In genomic region chr12:95691961-95692767, GRCm38 (mm10) we compare ENCODE assay signal across 8 mouse cellular contexts. TPM values are rescaled to one million over a fixed set of nuclear protein-coding genes. Genes with fewer than 3 reads are reported as not detected.
DNase-seq lines count a peak whose midpoint lies in the region; ATAC-seq and TF ChIP-seq lines count a peak whose summit lies in the region.

Gene Flrt2, plus strand, starts transcription at chr12:95692226.

- peak within 1 kb of the TSS; percentile 70 for H3K4me3 ChIP-seq in forebrain, embryonic 12.5 days (replicated peaks)
- H3K4me3 ChIP-seq in left cerebral cortex, adult 2 months = peak within 1 kb of the TSS; percentile 93
- H3K4me3 ChIP-seq in stomach, embryonic 15.5 days (replicated peaks) = peak within 1 kb of the TSS; percentile 76

- peaks cover 44% of the 10 kb centered on the region for H3K4me1 ChIP-seq in forebrain, embryonic 12.5 days
- H3K4me1 ChIP-seq in stomach, embryonic 15.5 days = peaks cover 14% of the 10 kb centered on the region; the same call in 1 of the 2 replicates

- peak; percentile 26 for DNase-seq in ovary, postnatal 36 days (ENCODE audit: low spot score)
- DNase-seq in ovary, postnatal 14 days (ENCODE audit: low spot score) = no peak
- DNase-seq in heart, postnatal 4 days = peak; percentile 59
- peak; percentile 53 to 58 for DNase-seq in left cerebral cortex, adult 2 months (ENCODE audit: extremely low spot score in 1 of 2, low spot score in 2 of 2)
- DNase-seq in B cell, adult 2 months = no peak

- TF ChIP-seq CTCF in left cerebral cortex, adult 2 months (IDR thresholded peaks at IDR 0.05) = no peak

- under 1% methylated on average over 32 of the region's 32 CpGs for WGBS in forebrain, embryonic 12.5 days
- 1% methylated on average over 32 of the region's 32 CpGs for whole genome bisulfite sequencing in stomach, embryonic 15.5 days

- intact Hi-C loops in left cerebral cortex, adult 2 months (cut with DNase I) = loop anchor here (1.0 to 5.0 kb wide), 4 partner anchors 205 to 935 kb away; no protein-coding TSS in a partner anchor

- H3K9me3 ChIP-seq in forebrain, embryonic 12.5 days = no peaks in the 10 kb centered on the region
- H3K9me3 ChIP-seq in stomach, embryonic 15.5 days = no peaks in the 10 kb centered on the region

- H3K27ac ChIP-seq in forebrain, embryonic 12.5 days = no peak within 1 kb of the TSS
- peak within 1 kb of the TSS; percentile 92 for H3K27ac ChIP-seq in left cerebral cortex, adult 2 months
- no peak within 1 kb of the TSS for H3K27ac ChIP-seq in stomach, embryonic 15.5 days

- peaks cover 35% of the 10 kb centered on the region for H3K27me3 ChIP-seq in forebrain, embryonic 12.5 days
- H3K27me3 ChIP-seq in stomach, embryonic 15.5 days (replicated peaks) = peaks cover 3% of the 10 kb centered on the region; the same call in 1 of the 2 replicates

- peak within 1 kb of the TSS; percentile 74 for H3K4me2 ChIP-seq in forebrain, embryonic 12.5 days
- peak within 1 kb of the TSS; percentile 86 for H3K4me2 ChIP-seq in stomach, embryonic 15.5 days

- no peaks in the 10 kb centered on the region for H3K36me3 ChIP-seq in forebrain, embryonic 12.5 days (replicated peaks)
- H3K36me3 ChIP-seq in stomach, embryonic 15.5 days = no peaks in the 10 kb centered on the region

- no peak for ATAC-seq in forebrain, embryonic 12.5 days (ENCODE audit: low FRiP score)
- ATAC-seq in megakaryocyte progenitor cell, adult 5-6 weeks (replicated peaks; ENCODE audit: poor library complexity) = peak; percentile 38
- no peak for ATAC-seq in stomach, embryonic 15.5 days (ENCODE audit: insufficient read depth, low FRiP score, low read depth)

- H3K9ac ChIP-seq in forebrain, embryonic 12.5 days = peak within 1 kb of the TSS; percentile 52
- peak within 1 kb of the TSS; percentile 25; the same call in 1 of the 2 replicates for H3K9ac ChIP-seq in stomach, embryonic 15.5 days

RNA-seq across cellular contexts. Expression of gene Flrt2, which starts in this region (rescaled TPM):
- 26.0 and 29.6 TPM in 2 replicates for polyA plus RNA-seq in forebrain, embryonic 12.5 days (2016; fragmentation: Nextera tagmentation; extraction: Ambion mirVana)
- 10 to 100 TPM; 19.0 to 20.1 TPM for total RNA-seq in heart, postnatal 4 days (2021)
- total RNA-seq in left cerebral cortex, adult 2 months (2021) = 10 to 100 TPM; 59.6 to 78.3 TPM
- total RNA-seq in megakaryocyte progenitor cell, adult 5-6 weeks (2015) = not detected in 2 replicates
- total RNA-seq in megakaryocyte progenitor cell, adult 5-6 weeks (2017) = not detected in 2 replicates
- 25.7 and 30.2 TPM in 2 replicates for polyA plus RNA-seq in stomach, embryonic 15.5 days (2015; fragmentation: Nextera tagmentation; extraction: Ambion mirVana)

Comparison
In these comparisons a context has a peak if more than half of its experiments do, and no peak if none do; other contexts are left out.
1. RNA of gene Flrt2 (total RNA-seq): 59.6 to 78.3 TPM in left cerebral cortex, adult 2 months and 19.0 to 20.1 TPM in heart, postnatal 4 days; not detected in megakaryocyte progenitor cell, adult 5-6 weeks; every median in the first group is over 10 times any median in the second.
2. DNase-seq: peak in ovary, postnatal 36 days (single experiment), heart, postnatal 4 days (single experiment) and left cerebral cortex, adult 2 months (2 of 2); none in ovary, postnatal 14 days (single experiment) and B cell, adult 2 months (0 of 2).
3. Peak in ATAC-seq in megakaryocyte progenitor cell, adult 5-6 weeks; RNA of the gene not detected or under 1 TPM.
4. Peak in every context shown above with its lines, with median percentiles within 50 percentile points of each other: H3K4me3 ChIP-seq.